Mouse (Mus musculus) testis, adult 2 months (tissue): ENCODE measurements around the gene Prdm1. TPM values are rescaled to one million over a fixed set of nuclear protein-coding genes. Genes with fewer than 3 reads are reported as not detected.
A peak's percentile ranks its signal among the peaks of the same experiment; 100 is the strongest.

Source experiments
- H3K27ac ChIP-seq: fragments of 200-500 bp; 2 replicates; pipeline ENCODE4 v1.5.1; 2012; ENCODE audit warnings: low read depth, low read length; ENCODE audit not compliant: control insufficient read depth, insufficient read depth
- H3K27me3 ChIP-seq: fragments of 200-500 bp; 2 replicates; pipeline ENCODE4 v1.6.1; 2012; ENCODE audit warnings: mild to moderate bottlenecking, low read length, moderate library complexity; ENCODE audit not compliant: control insufficient read depth, insufficient read depth
- H3K36me3 ChIP-seq: fragments of 200-500 bp; 2 replicates; pipeline ENCODE4 v1.6.1; 2012; ENCODE audit warnings: mild to moderate bottlenecking, low read length; ENCODE audit not compliant: control insufficient read depth, insufficient read depth
- H3K4me1 ChIP-seq: fragments of 200-500 bp; 2 replicates; pipeline ENCODE4 v1.6.1; 2012; ENCODE audit warnings: low read length; ENCODE audit not compliant: control insufficient read depth, insufficient read depth
- H3K4me3 ChIP-seq: fragments of 200-500 bp; 2 replicates; pipeline ENCODE4 v1.5.1; 2012; ENCODE audit warnings: low read depth, mild to moderate bottlenecking, low read length, moderate library complexity, mixed read lengths; ENCODE audit not compliant: control insufficient read depth
- CTCF ChIP-seq: fragments of 200-500 bp; IDR thresholded peaks from 2 replicates; pipeline ENCODE4 v1.5.1; 2012; ENCODE audit warnings: low read depth, mild to moderate bottlenecking, inconsistent platforms, low read length, moderate library complexity; ENCODE audit not compliant: control insufficient read depth, insufficient read depth, insufficient replicate concordance
- POLR2A ChIP-seq: fragments of 200-500 bp; IDR thresholded peaks from 2 replicates; pipeline ENCODE4 v1.6.1; 2012; ENCODE audit warnings: low read depth, mild to moderate bottlenecking, inconsistent platforms, low read length, moderate library complexity; ENCODE audit not compliant: control insufficient read depth
- polyA plus RNA-seq: library from polyadenylated mRNA; depleted of rRNA; stranded (reverse); fragments of >200 nt; gene quantifications from 2 replicates; pipeline ENCODE4 v1.2.3, GENCODE M21; 2012

Gene Prdm1
- polyA plus RNA-seq, 1 experiment = 0.04 TPM

DNA sequence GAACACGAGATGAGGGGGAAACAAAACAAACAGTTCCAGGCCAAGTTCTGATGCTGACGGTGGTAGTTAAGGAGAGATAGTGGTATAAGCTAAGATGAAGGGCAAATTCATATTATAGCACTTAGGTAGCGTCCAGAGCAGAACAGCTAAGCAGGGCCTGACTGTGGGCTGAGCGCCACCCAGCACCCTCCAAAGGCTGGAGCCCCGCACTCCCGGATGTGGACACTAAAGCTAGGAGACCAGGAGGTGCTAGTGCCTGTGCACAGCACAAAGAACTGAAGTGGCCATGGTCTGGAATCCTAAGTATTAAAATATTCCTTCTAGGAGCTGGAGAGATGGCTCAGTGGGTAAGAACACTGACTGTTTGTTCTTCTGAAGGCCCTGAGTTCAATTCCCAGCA is 67.2 kb downstream of the Prdm1 start:
- peaks cover 5% of the 10 kb centered on the region for H3K4me1 ChIP-seq
- no peaks in the 10 kb centered on the region for H3K36me3 ChIP-seq
- H3K27me3 ChIP-seq = peaks cover 7% of the 10 kb centered on the region; the same call in 1 of the 2 replicates
- H3K4me3 ChIP-seq = no peak overlapping the region
- no peak for TF ChIP-seq POLR2A
- no peak for TF ChIP-seq CTCF
- H3K27ac ChIP-seq = no peak overlapping the region

DNA sequence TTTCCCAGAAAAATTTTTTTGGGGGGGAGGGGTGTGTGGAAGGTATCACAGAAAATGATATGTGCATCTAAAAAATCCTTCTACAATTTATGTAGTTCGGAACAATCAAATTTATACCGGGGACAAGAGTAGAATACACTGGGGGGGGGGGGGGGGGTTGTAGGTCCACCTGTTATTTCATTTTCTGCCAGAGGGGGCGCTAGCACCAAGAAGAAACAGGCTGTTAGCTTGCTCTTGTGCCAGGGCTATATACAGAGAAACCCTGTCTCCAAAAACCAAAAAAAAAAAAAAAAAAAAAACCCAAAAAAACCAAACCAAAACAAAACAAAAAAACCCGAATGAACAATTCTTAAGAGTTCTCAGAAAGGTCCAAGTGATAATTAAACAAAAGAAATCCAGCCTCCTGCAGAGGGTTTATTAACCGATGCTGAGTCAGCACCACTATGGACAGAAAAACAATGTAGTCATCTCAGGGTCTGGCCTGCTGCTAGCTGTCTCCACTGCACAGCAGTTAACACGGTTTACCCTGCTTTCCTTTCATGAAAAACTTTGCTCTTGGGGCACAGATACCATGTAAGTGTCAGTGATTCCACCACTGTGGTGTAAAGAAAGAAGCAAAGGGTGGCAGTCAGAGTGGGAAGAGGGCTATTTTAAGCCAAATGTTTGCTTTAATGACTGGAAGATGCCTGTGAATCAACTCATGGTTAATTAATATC is 68.0 kb downstream of the Prdm1 start:
- H3K27ac ChIP-seq = no peak overlapping the region
- H3K27me3 ChIP-seq = peaks cover 7% of the 10 kb centered on the region; the same call in 1 of the 2 replicates
- H3K4me3 ChIP-seq = no peak overlapping the region

DNA sequence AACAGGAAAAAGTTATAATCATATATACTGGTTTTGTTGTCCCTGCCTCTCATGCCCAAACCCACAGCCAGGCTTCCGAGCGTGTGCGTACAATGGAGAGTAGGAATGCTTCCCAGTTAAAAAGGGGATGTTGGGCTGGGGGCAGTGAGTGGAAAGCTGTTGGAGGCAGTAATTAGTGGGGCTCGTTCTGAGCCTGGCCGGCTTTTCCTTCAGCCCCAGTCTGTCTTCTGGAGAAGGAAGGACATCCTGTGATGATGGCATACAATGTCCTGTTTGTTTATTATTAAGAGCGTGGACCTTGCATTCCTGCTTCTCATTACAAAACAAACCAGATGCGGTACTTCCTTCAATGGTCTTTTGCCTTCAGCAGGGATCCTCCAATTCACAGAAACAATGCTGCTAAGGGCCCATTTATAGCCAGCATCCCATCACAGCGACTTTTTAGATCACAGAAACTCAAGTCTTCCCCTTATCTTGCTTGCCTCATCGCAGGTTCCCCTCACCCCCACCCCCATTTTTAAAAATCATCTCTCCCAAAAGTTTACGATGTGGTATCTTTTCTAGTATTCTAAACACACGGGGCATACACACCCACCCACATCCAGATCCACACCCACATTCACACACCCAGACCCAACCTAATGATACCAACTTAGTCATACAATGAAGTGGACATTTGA is 68.8 kb downstream of the Prdm1 start:
- no peaks in the 10 kb centered on the region for H3K36me3 ChIP-seq
- H3K27me3 ChIP-seq = peaks cover 7% of the 10 kb centered on the region; the same call in 1 of the 2 replicates
- no peak overlapping the region for H3K4me3 ChIP-seq
- H3K4me1 ChIP-seq = peaks cover 5% of the 10 kb centered on the region
- no peak for TF ChIP-seq POLR2A
- no peak for TF ChIP-seq CTCF
- H3K27ac ChIP-seq = no peak overlapping the region

More for the DNA sequence above, 68.0 kb downstream of the Prdm1 start:
- no peaks in the 10 kb centered on the region for H3K36me3 ChIP-seq
- peaks cover 5% of the 10 kb centered on the region for H3K4me1 ChIP-seq
- TF ChIP-seq CTCF = no peak
- TF ChIP-seq POLR2A = no peak

DNA sequence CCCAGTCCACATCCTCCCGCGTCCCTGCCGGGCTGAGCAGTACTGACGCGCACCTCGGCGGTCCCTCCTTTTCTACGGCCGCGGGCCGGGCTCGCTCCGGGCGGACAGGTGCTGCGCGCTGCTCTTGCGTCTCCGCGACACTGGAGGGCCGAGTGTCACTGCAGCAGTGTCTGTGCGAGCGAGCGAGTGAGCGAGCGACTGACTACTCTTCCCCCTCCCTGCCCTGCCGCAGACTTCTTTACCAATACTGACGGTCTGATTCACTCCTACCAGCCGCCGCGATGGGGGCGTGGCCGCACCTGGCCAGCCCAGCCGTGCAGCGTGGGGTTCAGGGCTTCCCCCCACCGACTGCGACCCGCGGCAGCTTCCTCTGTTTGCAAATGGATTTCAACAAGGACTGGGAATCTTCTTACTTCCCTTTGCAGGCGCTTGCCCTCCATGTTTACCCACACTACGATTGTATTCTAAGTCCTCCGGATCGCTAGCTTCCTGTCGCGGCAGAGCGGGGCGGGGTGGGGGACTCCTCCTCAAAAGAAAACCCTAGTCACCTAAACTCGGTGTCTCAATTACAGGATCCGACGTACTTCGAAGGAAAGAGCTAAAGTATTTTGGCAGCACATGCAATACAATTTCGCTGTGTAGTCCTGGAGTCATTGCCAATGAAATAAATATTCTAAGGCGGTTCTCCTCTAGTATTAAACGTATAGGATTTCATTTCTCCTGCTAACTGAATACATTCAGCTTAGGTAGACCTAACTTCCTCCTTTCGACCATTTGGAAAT is 69.6 kb downstream of the Prdm1 start:
- no peak for TF ChIP-seq CTCF
- no peak; the same call in 1 of the 2 replicates for TF ChIP-seq POLR2A

DNA sequence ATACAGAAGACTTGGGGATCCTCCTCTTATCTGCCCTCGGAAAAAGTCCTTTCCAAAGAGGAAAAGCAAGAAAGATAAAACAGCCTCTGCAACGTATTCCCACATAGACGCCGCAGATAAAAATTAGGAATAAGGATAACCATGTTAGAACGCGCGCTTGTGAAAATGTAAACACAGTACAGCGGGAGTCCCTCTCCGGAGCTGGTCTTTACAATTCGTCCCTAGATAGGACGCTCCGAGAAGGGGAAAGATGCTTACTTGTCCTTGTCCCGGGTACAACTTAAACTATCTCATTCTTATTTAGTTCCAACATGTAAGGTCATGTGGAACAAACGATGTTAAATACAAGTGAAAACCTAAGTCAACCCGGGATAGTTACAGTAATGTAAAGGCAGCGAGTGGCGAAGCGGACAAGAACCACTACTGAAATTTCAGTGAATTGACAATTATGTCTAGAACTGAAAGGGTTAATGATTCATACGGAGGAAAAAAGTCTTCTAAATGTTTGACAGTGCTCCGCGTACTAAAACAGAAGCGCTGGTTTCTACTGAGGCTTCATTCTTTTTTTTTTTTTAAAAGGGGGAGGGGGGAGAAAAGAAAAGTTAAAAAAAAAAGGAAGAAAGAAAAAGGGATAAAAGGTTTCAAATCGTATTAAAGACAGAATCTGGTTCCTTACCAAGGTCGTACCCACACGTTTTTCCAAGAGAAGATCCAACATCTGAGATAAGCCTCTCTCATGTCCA is 70.3 kb downstream of the Prdm1 start:
- peak overlapping the region; percentile 49 for H3K4me3 ChIP-seq
- no peak overlapping the region for H3K27ac ChIP-seq
- peaks cover 5% of the 10 kb centered on the region for H3K4me1 ChIP-seq
- TF ChIP-seq POLR2A = no peak
- TF ChIP-seq CTCF = no peak
- no peaks in the 10 kb centered on the region for H3K36me3 ChIP-seq
- H3K27me3 ChIP-seq = peaks cover 7% of the 10 kb centered on the region; the same call in 1 of the 2 replicates

More for the DNA sequence above, 69.6 kb downstream of the Prdm1 start:
- H3K27ac ChIP-seq = no peak overlapping the region
- peaks cover 7% of the 10 kb centered on the region; the same call in 1 of the 2 replicates for H3K27me3 ChIP-seq
- H3K4me1 ChIP-seq = peaks cover 5% of the 10 kb centered on the region
- peak overlapping the region; percentile 49 for H3K4me3 ChIP-seq
- no peaks in the 10 kb centered on the region for H3K36me3 ChIP-seq

DNA sequence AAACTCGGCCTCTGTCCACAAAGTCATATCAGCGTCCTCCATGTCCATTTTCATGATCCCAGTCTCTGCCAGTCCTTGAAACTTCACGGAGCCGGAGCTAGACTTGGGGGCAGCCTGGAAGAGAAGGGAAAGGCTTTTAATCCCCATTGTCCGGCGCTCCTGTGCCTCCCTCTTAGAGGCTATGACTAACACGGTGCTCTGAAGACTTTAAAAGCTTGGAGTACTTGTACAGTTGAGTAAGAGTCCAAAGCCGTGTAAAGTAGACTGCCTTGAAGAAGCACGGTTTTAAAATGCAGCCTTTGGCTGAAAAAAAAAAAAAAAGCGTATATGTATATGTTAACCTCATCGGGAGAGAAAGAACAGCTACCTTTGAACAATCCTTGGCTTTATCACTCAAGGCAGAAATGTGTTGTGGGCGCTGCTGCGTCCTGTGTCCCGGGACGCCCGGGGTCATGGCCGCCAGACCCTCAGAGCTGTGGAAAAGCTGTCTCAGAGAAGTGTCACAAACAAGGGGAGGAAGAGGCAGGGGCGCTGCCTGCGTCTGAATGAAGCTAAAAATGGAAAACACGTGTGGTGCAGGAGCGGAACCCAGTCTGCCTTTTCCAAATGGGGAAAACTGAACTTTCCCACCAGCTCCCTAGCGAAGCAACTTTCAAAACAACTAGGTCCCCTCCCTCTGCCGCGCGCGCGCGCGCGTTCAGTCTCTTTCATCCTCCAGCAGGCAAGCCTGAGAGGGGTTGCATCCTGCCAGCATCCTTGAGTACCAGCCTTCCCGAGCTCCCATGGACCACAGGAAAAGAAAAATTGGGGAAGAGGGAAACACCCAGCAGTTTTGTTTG is 71.3 kb downstream of the Prdm1 start:
- Histone ChIP-seq H3K4me1 (peaks cover 5% of the 10 kb centered on the region), H3K27ac (no peak overlapping the region), H3K27me3 (peaks cover 7% of the 10 kb centered on the region; the same call in 1 of the 2 replicates)

More for the DNA sequence above, 71.3 kb downstream of the Prdm1 start:
- Histone ChIP-seq H3K36me3 (no peaks in the 10 kb centered on the region), H3K4me3 (peak overlapping the region; percentile 66)
- TF ChIP-seq POLR2A = no peak
- no peak for TF ChIP-seq CTCF
